Mouse (Mus musculus) liver, embryonic 12.5 days (tissue): ENCODE measurements around the gene Ropn1. TPM values are rescaled to one million over a fixed set of nuclear protein-coding genes. Genes with fewer than 3 reads are reported as not detected.

Source experiments
- ATAC-seq: fragments of 200-750 bp; cut with Nextera tagmentation; 2 replicates; pipeline ENCODE4 v1.8.0; 2017; ENCODE audit warnings: moderate number of reproducible peaks, mild to moderate bottlenecking, moderate library complexity
- H3K27ac ChIP-seq: fragments of 300-500 bp; sonication (generic); 2 replicates; pipeline ENCODE4 v1.5.1; 2016; ENCODE audit warnings: mild to moderate bottlenecking
- H3K27me3 ChIP-seq: fragments of 300-500 bp; sonication (generic); replicated peaks from 2 replicates; pipeline ENCODE4 v1.6.1; 2016; ENCODE audit warnings: mild to moderate bottlenecking, moderate library complexity
- H3K36me3 ChIP-seq: fragments of 300-500 bp; sonication (generic); 2 replicates; pipeline ENCODE4 v1.6.1; 2016; ENCODE audit warnings: mild to moderate bottlenecking, moderate library complexity
- H3K4me1 ChIP-seq: fragments of 300-500 bp; sonication (generic); 2 replicates; pipeline ENCODE4 v1.6.1; 2016
- H3K4me2 ChIP-seq: fragments of 300-500 bp; sonication (generic); 2 replicates; pipeline ENCODE4 v1.6.1; 2016; ENCODE audit warnings: mild to moderate bottlenecking, moderate library complexity
- H3K4me3 ChIP-seq: fragments of 300-500 bp; sonication (generic); 2 replicates; pipeline ENCODE4 v1.5.1; 2016; ENCODE audit warnings: mild to moderate bottlenecking, moderate library complexity
- H3K9ac ChIP-seq: fragments of 300-500 bp; sonication (generic); 2 replicates; pipeline ENCODE4 v1.6.1; 2016; ENCODE audit warnings: mild to moderate bottlenecking, moderate library complexity
- H3K9me3 ChIP-seq: fragments of 300-500 bp; sonication (generic); replicated peaks from 2 replicates; pipeline ENCODE4 v1.6.1; 2016; ENCODE audit warnings: mild to moderate bottlenecking, moderate library complexity
- WGBS: fragments of 180-500 bp; shearing (Covaris S2); methylation state at CpG from one replicate; pipeline ENCODE4 v1.1.7; 2016; ENCODE audit not compliant: insufficient replicate concordance; 5-methylcytosine and 5-hydroxymethylcytosine counted together
- polyA plus RNA-seq: library from polyadenylated mRNA; unstranded; fragments of >200 nt; fragmentation: Nextera tagmentation; extraction: Ambion mirVana; gene quantifications from 2 replicates; pipeline ENCODE4 v1.2.1, GENCODE M21; 2016

Ropn1 gene
- polyA plus RNA-seq, 1 experiment from 2014 or later = not detected

DNA sequence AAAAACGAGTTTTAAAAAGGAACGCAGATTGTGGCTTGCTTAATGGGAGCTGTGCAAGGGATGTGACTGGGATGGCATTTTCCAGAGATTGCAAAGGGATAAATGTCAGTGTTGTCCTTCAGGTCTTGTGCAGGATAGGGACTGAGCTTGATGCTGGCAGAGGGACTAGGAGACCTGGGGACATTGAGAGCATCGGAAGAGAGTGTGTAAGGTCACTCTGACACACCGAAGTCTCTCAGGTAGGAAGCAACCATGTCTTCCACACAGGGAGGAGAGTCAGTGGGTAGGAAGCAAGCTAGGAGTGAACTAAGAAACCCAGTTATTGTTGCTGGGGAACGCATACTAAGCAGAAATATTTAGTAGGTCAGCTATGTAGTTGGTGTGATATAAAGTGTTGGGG, 8.3 kb downstream of the Ropn1 start:
- Histone ChIP-seq H3K4me3 (peak overlapping the region; percentile 39), H3K4me2 (peak overlapping the region; percentile 62), H3K9ac (no peak overlapping the region), H3K27me3 (peaks cover 16% of the 10 kb centered on the region), H3K4me1 (no peaks in the 10 kb centered on the region), H3K27ac (no peak overlapping the region), H3K36me3 (no peaks in the 10 kb centered on the region), H3K9me3 (no peaks in the 10 kb centered on the region)
- WGBS = 24% methylated on average over 5 of the region's 5 CpGs
- no peak for ATAC-seq

GRCm38 (mm10) chr16:34658388-34658787, 8.7 kb downstream of the Ropn1 start:
- Histone ChIP-seq H3K4me1 (no peaks in the 10 kb centered on the region), H3K4me3 (no peak overlapping the region), H3K9me3 (no peaks in the 10 kb centered on the region), H3K9ac (no peak overlapping the region), H3K36me3 (no peaks in the 10 kb centered on the region), H3K27ac (no peak overlapping the region), H3K4me2 (peak overlapping the region; percentile 62), H3K27me3 (peaks cover 16% of the 10 kb centered on the region)
- ATAC-seq = no peak
- WGBS = 45% methylated on average over 11 of the region's 11 CpGs

DNA sequence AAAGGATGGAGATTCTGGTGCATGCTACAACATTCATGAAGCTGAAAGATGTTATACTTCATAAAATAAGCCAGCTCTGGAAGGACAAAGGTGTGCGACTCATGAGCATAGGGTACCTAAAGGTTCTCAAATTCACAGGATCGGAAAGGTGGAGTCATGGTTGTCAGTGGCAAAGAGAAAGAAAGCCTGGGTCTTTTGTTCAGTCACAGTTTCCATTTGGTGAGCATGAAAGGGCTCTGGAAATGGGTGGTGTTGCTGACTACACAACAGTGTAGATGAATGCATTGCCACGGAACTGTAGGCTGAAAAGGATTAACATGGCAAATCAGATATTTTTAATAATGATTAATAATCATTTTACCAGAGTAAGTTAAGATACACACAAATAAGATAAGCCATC, 14.8 kb downstream of the Ropn1 start:
- peaks cover 39% of the 10 kb centered on the region for H3K27me3 ChIP-seq
- no peak overlapping the region for H3K4me2 ChIP-seq
- peaks cover 4% of the 10 kb centered on the region; the same call in 1 of the 2 replicates for H3K4me1 ChIP-seq
- WGBS = 58% methylated on average over 3 of the region's 3 CpGs
- H3K9ac ChIP-seq = no peak overlapping the region
- no peak overlapping the region for H3K27ac ChIP-seq
- H3K36me3 ChIP-seq = no peaks in the 10 kb centered on the region
- no peak for ATAC-seq
- no peak overlapping the region for H3K4me3 ChIP-seq
- H3K9me3 ChIP-seq = no peaks in the 10 kb centered on the region

GRCm38 (mm10) chr16:34667031-34667726, 17.5 kb downstream of the Ropn1 start:
- no peaks in the 10 kb centered on the region for H3K36me3 ChIP-seq
- WGBS = 7% methylated on average over 20 of the region's 20 CpGs
- peaks cover 4% of the 10 kb centered on the region; the same call in 1 of the 2 replicates for H3K4me1 ChIP-seq
- no peaks in the 10 kb centered on the region for H3K9me3 ChIP-seq
- H3K9ac ChIP-seq = no peak overlapping the region
- H3K4me2 ChIP-seq = peak overlapping the region; percentile 52
- no peak for ATAC-seq
- H3K4me3 ChIP-seq = peak overlapping the region; percentile 16; the same call in 1 of the 2 replicates
- H3K27me3 ChIP-seq = peaks cover 43% of the 10 kb centered on the region
- H3K27ac ChIP-seq = no peak overlapping the region

GRCm38 (mm10) chr16:34668341-34668740, 18.6 kb downstream of the Ropn1 start:
- WGBS = 69% methylated on average over 9 of the region's 9 CpGs
- H3K9ac ChIP-seq = no peak overlapping the region

DNA sequence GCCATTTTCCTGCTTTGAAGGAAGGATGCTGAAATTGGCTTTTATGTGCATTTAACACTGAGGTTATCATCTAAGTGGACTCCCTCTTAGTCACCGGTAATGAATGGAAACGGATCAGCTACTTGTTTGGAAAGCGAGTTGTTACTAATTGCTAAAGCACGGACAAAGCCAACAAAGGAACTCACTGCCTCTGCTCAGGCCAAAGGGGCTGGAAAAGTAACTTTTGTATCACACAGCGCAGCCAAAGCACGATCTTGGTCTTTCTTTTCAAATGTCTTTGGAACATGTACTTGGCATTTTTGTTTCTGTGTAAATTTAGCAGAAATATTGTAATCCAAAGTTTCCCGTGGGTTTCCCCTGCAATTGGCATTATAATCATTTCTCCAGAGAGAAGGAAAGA, 22.2 kb downstream of the Ropn1 start:
- Histone ChIP-seq H3K4me3 (no peak overlapping the region), H3K9me3 (no peaks in the 10 kb centered on the region), H3K27ac (no peak overlapping the region), H3K36me3 (no peaks in the 10 kb centered on the region), H3K4me2 (no peak overlapping the region), H3K4me1 (peaks cover 4% of the 10 kb centered on the region; the same call in 1 of the 2 replicates), H3K9ac (no peak overlapping the region), H3K27me3 (peaks cover 32% of the 10 kb centered on the region)
- no peak for ATAC-seq
- 69% methylated on average over 7 of the region's 7 CpGs for WGBS

More at GRCm38 (mm10) chr16:34668341-34668740, 18.6 kb downstream of the Ropn1 start:
- Histone ChIP-seq H3K4me1 (peaks cover 4% of the 10 kb centered on the region; the same call in 1 of the 2 replicates), H3K4me2 (no peak overlapping the region), H3K9me3 (no peaks in the 10 kb centered on the region), H3K27me3 (peaks cover 43% of the 10 kb centered on the region), H3K36me3 (no peaks in the 10 kb centered on the region), H3K4me3 (no peak overlapping the region), H3K27ac (no peak overlapping the region)
- no peak for ATAC-seq

- Histone ChIP-seq H3K9ac (no peak overlapping the region), H3K4me3 (no peak overlapping the region), H3K9me3 (no peaks in the 10 kb centered on the region), H3K4me2 (no peak overlapping the region), H3K4me1 (no peaks in the 10 kb centered on the region), H3K27ac (no peak overlapping the region), H3K27me3 (peaks cover 25% of the 10 kb centered on the region), H3K36me3 (no peaks in the 10 kb centered on the region)
- WGBS = 46% methylated on average over 3 of the region's 3 CpGs
- no peak for ATAC-seq
These were observed 23.1 kb downstream of the Ropn1 start for GRCm38 (mm10) chr16:34672822-34673221.

GRCm38 (mm10) chr16:34674365-34674764, 24.6 kb downstream of the Ropn1 start:
- peaks cover 12% of the 10 kb centered on the region; the same call in 1 of the 2 replicates for H3K27me3 ChIP-seq
- H3K4me1 ChIP-seq = no peaks in the 10 kb centered on the region
- H3K27ac ChIP-seq = no peak overlapping the region
- WGBS = 82% methylated on average over 6 of the region's 6 CpGs
- H3K4me3 ChIP-seq = no peak overlapping the region
- no peaks in the 10 kb centered on the region for H3K36me3 ChIP-seq
- H3K9me3 ChIP-seq = no peaks in the 10 kb centered on the region
- ATAC-seq = no peak
- H3K9ac ChIP-seq = no peak overlapping the region
- no peak overlapping the region for H3K4me2 ChIP-seq

DNA sequence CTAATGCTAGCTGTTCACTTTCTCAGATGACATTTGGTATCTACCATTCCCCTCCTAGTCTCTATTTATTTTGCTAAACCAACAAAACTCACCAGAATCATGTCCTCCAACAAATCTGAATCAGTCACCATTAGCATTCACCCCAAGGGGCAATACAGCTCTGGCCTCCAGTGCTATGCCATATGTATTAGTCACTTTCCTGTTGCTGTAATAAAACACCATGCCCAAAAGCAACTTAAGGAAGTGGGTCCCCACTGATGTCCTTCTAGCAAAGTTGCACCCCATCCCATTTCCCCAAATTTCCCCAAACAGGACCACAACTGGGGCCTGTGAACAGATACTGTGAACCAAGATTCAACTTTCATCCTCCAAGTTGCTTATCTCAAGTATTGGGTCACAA, 32.1 kb downstream of the Ropn1 start:
- no peak overlapping the region for H3K4me3 ChIP-seq
- H3K4me1 ChIP-seq = no peaks in the 10 kb centered on the region
- H3K27ac ChIP-seq = no peak overlapping the region

GRCm38 (mm10) chr16:34689879-34690278, 40.2 kb downstream of the Ropn1 start:
- H3K9me3 ChIP-seq = no peaks in the 10 kb centered on the region
- peaks cover 20% of the 10 kb centered on the region for H3K4me1 ChIP-seq
- H3K36me3 ChIP-seq = no peaks in the 10 kb centered on the region
- peak overlapping the region; percentile 70; the same call in 1 of the 2 replicates for H3K4me3 ChIP-seq
- peak overlapping the region; percentile 82 for H3K4me2 ChIP-seq
- H3K27ac ChIP-seq = no peak overlapping the region
- H3K27me3 ChIP-seq = peaks cover 9% of the 10 kb centered on the region; the same call in 1 of the 2 replicates
- 62% methylated on average over 3 of the region's 3 CpGs for WGBS
- no peak overlapping the region for H3K9ac ChIP-seq
- ATAC-seq = no peak

More for the DNA sequence above, 32.1 kb downstream of the Ropn1 start:
- Histone ChIP-seq H3K36me3 (no peaks in the 10 kb centered on the region), H3K9ac (no peak overlapping the region), H3K27me3 (peaks cover 12% of the 10 kb centered on the region; the same call in 1 of the 2 replicates), H3K9me3 (no peaks in the 10 kb centered on the region), H3K4me2 (no peak overlapping the region)
- ATAC-seq = no peak

GRCm38 (mm10) chr16:34690334-34691144, 40.8 kb downstream of the Ropn1 start, which contains the start of gene Ccdc14:
Gene Ccdc14 (plus strand): TSS chr16:34690616.
- peak within 1 kb of the TSS; percentile 70 for H3K4me3 ChIP-seq
- H3K27me3 ChIP-seq = peaks cover 8% of the 10 kb centered on the region; the same call in 1 of the 2 replicates
- peak within 1 kb of the TSS; percentile 82 for H3K4me2 ChIP-seq
- ATAC-seq = peak; percentile 93
- H3K27ac ChIP-seq = peak within 1 kb of the TSS; percentile 83
- H3K9me3 ChIP-seq = no peaks in the 10 kb centered on the region
- peak within 1 kb of the TSS; percentile 75 for H3K9ac ChIP-seq
- WGBS = under 1% methylated on average over 53 of the region's 53 CpGs
- peaks cover 24% of the 10 kb centered on the region for H3K4me1 ChIP-seq
- H3K36me3 ChIP-seq = peaks cover 4% of the 10 kb centered on the region; the same call in 1 of the 2 replicates

DNA sequence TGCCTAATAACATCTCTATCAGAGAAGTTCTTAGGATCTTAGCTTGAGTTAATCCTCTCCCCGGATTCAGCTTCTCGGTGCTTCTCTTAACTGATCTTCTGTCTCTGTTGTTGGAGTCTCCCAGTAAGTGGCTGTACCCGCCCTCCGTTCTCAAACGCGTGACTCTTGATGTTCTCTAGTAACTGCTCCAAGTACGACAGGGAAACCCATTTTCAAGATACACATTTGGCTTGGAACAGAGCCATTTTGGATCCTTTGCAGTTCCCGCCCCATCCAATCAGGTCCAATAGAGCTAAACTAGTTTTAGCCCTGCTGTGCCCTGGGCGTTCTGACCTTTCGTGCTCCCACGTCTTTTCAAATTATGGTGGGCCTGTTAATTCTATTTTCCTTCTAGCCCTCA, 41.4 kb downstream of the Ropn1 start:
- peak overlapping the region; percentile 75 for H3K9ac ChIP-seq

More for the DNA sequence above, 41.4 kb downstream of the Ropn1 start:
- peak overlapping the region; percentile 83 for H3K27ac ChIP-seq
- H3K4me2 ChIP-seq = peak overlapping the region; percentile 82
- no peak; the same call in 1 of the 2 replicates for ATAC-seq
- H3K4me1 ChIP-seq = peaks cover 24% of the 10 kb centered on the region
- peaks cover 8% of the 10 kb centered on the region; the same call in 1 of the 2 replicates for H3K27me3 ChIP-seq
- WGBS = 9% methylated on average over 11 of the region's 11 CpGs
- peaks cover 10% of the 10 kb centered on the region for H3K36me3 ChIP-seq
- H3K9me3 ChIP-seq = no peaks in the 10 kb centered on the region
- peak overlapping the region; percentile 70 for H3K4me3 ChIP-seq
